Mouse (Mus musculus) kidney, adult 9 months (tissue): ENCODE results near the gene Comp.

ENCODE experiments used
- DNase-seq: peaks from one replicate; pipeline ENCODE4 v3.0.0; 2022

The Comp gene

GRCm38 (mm10) chr8:70373397-70374317, at the start of gene Comp:
Comp (plus strand) TSS chr8:70373558.
- DNase-seq = no peak

GRCm38 (mm10) chr8:70323716-70324115, 49.6 kb upstream of the Comp start:
- no peak for DNase-seq

DNA sequence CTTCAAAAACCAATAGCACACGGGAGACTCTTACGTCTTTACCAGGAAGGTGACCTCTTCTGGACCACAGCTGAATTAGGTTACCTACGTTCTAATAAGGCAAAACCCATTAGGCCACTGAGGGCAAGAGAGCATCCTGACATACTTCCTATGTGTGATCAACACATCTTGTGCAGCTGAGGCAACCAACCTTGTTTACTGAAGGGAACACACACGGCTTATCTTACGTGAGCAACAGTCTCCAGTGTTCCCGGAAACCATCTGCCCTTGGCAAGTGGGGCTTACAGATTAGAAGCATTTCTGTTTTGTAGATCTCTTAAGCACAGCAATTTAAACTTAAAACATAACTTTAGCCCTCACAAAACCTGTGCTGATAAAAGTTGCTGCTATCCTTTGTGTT, 45.8 kb upstream of the Comp start:
- no peak for DNase-seq

GRCm38 (mm10) chr8:70329124-70329834, 44.1 kb upstream of the Comp start, which contains the start of gene Gdf1:
Gdf1 (plus strand) TSS chr8:70329817.
- no peak for DNase-seq

GRCm38 (mm10) chr8:70329835-70330740, 43.3 kb upstream of the Comp start:
- no peak for DNase-seq

DNA sequence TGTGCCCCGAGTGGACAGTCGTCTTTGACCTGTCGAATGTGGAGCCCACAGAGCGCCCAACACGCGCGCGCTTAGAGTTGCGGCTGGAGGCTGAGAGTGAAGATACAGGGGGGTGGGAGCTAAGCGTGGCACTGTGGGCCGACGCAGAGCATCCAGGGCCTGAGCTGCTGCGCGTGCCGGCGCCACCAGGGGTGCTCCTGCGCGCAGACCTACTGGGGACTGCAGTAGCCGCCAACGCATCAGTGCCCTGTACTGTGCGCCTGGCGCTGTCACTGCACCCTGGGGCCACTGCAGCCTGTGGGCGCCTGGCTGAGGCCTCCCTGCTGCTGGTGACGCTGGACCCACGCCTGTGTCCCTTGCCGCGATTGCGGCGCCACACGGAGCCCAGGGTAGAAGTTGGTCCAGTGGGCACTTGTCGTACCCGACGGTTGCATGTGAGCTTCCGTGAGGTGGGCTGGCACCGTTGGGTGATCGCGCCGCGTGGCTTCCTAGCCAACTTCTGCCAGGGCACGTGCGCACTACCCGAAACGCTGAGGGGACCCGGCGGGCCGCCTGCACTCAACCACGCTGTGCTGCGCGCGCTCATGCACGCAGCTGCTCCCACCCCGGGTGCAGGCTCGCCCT, 42.5 kb upstream of the Comp start:
- DNase-seq = no peak

DNA sequence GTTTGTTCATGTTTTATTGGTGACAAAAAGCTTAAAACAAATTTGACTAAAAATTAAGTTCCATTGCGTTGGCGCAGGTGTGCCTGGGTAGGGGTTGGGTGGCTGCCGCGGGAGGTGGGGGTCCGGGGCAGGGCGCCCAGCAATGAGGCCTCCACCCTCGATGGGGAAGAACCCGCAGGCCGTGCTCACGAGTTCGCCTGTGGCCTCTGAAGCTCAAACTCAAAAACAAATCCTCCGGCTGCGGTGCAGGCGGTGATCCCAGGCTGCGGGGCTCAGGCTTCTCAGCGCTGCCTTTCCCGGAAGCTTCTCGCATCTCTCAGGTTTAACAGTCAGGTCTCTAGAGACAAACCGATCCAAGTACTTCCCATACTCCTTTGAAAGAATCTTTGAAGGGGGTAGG, 41.8 kb upstream of the Comp start:
- no peak for DNase-seq

GRCm38 (mm10) chr8:70332070-70332877, 41.1 kb upstream of the Comp start:
- peak; percentile 40 for DNase-seq

DNA sequence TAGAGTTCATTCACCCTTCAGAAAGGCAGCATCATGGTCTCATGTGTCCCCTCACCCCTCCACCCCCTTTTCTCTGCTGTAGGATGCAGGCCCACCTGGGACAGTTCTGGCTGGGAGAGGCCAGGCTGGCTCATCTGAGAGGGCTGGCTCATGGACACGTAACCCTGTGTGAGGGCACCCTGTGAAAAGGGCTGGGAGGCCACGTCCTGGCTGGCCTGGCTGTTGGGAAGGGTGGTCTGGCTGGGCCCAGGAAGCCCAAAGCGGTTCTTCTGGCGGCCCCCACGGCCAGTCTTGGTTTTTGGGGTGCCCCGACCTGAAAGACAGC, 40.5 kb upstream of the Comp start:
- DNase-seq = no peak

DNA sequence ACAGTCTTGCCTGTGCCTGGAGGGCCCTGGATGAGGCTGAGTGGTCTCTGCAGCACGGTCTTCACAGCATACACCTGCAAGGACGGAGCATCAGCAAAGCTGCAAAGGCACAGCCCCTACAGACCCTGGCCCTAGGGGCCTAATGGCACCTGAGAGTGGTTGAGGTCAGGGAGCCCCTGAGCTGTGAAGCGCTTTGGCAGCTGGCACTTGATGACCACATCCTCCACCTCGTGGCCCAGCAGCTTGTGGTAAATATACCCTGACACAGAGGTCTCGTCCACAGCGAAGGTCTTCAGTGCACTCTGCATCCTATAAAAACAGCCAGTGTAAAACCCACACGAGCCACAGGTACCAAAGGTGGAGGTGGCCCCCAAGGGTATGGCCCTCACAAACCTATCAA, 34.4 kb upstream of the Comp start:
- no peak for DNase-seq

DNA sequence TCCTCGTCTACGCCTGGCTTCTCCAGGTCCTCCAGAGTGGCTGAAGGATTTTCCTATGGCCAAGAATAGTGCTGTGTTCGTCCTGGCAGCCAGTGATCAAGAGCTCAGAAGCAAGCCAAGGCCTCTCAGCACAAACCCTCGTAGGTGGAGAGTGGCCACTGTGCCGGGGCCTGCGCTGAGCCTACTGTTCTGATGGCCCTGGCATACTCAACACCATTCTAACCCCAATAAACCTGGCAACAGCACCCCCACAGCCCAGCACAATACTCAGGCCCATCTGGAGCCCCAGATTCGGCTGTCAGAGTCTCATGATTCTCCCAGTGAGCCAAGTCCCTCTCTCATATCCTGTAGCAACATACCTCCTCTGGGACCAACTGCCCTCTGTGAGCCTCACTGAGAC, 32.7 kb upstream of the Comp start:
- DNase-seq = no peak

- no peak for DNase-seq
Measured at GRCm38 (mm10) chr8:70342007-70342406, 31.4 kb upstream of the Comp start.

DNA sequence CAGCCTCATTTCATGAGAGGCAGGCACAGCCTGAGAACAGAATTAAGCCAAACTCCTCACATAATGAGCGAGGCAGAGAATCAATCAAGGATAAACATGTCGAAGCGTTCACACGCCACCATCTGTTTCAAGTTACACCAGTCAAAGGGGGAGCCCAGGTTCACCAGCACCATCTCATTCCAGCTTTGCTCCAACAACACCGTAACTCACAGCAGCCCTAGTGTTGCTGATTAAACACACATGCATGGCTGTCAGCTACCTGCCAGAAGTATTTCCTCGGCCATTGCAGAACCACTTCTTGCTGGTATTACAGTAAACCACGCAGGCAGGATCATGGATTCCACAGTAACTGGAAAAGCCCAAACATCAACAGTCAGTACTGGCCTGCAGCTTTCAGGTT, 30.3 kb upstream of the Comp start:
- DNase-seq = no peak

DNA sequence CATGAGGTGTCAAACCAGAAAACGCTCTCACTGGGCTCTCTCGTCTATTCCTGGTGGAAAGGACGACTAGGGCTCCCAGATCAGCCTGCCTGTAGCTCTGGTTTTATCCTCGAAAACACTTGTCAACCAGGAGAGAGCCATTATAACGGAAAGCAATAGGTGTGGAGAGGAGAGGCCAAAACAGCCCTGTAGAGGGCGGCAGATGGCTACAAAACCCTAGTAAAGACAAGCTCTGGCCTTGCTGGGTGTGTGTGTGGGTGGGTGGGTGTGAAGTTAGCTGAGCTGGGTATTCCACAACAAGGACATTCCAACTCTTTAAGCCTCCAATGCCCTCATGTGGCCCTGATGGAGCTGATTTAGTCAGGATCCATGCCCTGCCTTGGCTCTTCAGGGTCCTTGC, 29.7 kb upstream of the Comp start:
- DNase-seq = peak; percentile 48

GRCm38 (mm10) chr8:70344279-70344678, 29.1 kb upstream of the Comp start:
- no peak for DNase-seq

GRCm38 (mm10) chr8:70347443-70347842, 25.9 kb upstream of the Comp start:
- no peak for DNase-seq

GRCm38 (mm10) chr8:70347860-70348420, 25.4 kb upstream of the Comp start:
- DNase-seq = peak; percentile 78

GRCm38 (mm10) chr8:70351035-70351999, 22.0 kb upstream of the Comp start:
- peak; percentile 39 for DNase-seq

DNA sequence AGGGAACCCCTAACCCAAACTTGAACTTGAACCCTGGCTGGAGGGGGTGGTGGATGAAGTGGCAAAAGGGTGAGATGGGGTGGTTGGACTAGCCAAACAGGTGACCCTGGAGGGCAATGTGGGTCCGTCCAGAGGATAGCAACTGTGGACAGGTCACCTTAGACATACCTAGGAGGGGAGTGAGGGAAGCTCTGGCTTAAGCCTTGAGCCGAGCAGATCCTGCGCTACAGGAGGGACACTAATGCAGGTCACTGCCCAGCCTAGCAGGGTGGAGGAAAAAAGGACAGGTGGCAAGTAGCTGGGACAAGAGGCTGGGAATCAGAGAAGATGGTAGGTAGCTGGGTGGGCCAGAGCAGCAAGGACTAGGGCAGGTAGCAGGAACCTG, 21.4 kb upstream of the Comp start:
- no peak for DNase-seq

DNA sequence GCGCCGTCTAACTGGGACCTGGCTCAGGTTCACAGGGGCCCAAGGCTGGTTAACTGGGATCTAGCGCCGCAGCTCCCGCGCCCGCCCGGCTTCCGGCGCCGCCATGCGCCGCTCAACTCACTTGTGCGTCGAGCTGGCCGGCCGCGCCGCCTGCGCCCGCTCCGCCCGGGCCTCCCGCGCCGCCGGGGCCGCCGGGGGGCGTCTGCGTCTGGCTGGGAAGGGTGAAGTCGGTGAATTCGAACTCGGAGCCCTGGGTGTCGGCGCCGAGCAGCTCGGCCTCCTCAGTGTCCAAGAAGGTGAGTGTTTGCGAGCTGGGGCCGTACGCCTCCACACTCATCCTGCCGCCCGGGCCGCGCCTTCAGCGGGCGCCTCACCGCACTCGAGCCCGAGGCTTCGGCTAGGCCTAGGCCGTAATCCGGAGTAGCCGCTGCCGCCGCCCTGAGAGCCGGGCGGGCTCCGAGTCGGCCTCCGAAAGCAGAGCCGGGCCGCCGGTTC, 20.7 kb upstream of the Comp start:
- peak; percentile 41 for DNase-seq
